Mouse (Mus musculus) G1E (cell line): ENCODE measurements around the gene Fat3. TPM values are rescaled to one million over a fixed set of nuclear protein-coding genes. Genes with fewer than 3 reads are reported as not detected.

Source experiments
- ATAC-seq: 2 replicates; pipeline ENCODE4 v1.8.0; 2016; ENCODE audit warnings: mild to moderate bottlenecking; ENCODE audit not compliant: insufficient number of reproducible peaks, poor library complexity, low FRiP score, severe bottlenecking; ENCODE audit errors: extremely low read depth
- DNase-seq: peaks from one replicate; pipeline ENCODE4 v3.0.0; 2012; ENCODE audit warnings: low spot score
- H3K27me3 ChIP-seq: 2 replicates; pipeline ENCODE4 v1.6.1; 2012; ENCODE audit warnings: mild to moderate bottlenecking, low read length, inconsistent platforms; ENCODE audit not compliant: insufficient read depth
- H3K36me3 ChIP-seq: replicated peaks from 2 replicates; pipeline ENCODE3; 2012; ENCODE audit warnings: mild to moderate bottlenecking, inconsistent platforms
- H3K4me1 ChIP-seq: 2 replicates; pipeline ENCODE4 v1.6.1; 2012; ENCODE audit warnings: low read depth, low read length, inconsistent platforms, mixed read lengths; ENCODE audit not compliant: insufficient read depth
- H3K4me3 ChIP-seq: 2 replicates; pipeline ENCODE4 v1.5.1; 2012; ENCODE audit warnings: low read depth, mild to moderate bottlenecking, inconsistent platforms, low read length, moderate library complexity, mixed read lengths
- H3K9me3 ChIP-seq: replicated peaks from 2 replicates; pipeline ENCODE4 v1.6.1; 2012; ENCODE audit warnings: inconsistent platforms
- CTCF ChIP-seq: IDR thresholded peaks from 2 replicates; pipeline ENCODE4 v1.5.1; 2012; ENCODE audit warnings: low read depth, low read length, inconsistent platforms, mixed read lengths
- GATA1 ChIP-seq: IDR thresholded peaks from 2 replicates; pipeline ENCODE4 v1.6.1; 2012; ENCODE audit warnings: borderline replicate concordance, low read length, inconsistent platforms, mixed read lengths
- GATA2 ChIP-seq: IDR thresholded peaks from 2 replicates; pipeline ENCODE4 v1.6.1; 2012; ENCODE audit warnings: low read depth, low read length, inconsistent platforms, borderline replicate concordance
- POLR2AphosphoS5 ChIP-seq: IDR thresholded peaks from 2 replicates; pipeline ENCODE4 v1.6.1; 2012; ENCODE audit warnings: low read depth, low read length, inconsistent platforms; ENCODE audit not compliant: insufficient replicate concordance
- TAL1 ChIP-seq: conservative IDR thresholded peaks from 2 replicates; pipeline ENCODE4 v1.6.1; 2012; ENCODE audit warnings: low read depth, low read length, inconsistent platforms, mixed read lengths
- polyA plus RNA-seq: library from polyadenylated mRNA; stranded (reverse); fragments of >175 nt; gene quantifications from 2 replicates; pipeline ENCODE4 v1.2.3, GENCODE M21; 2012
- total RNA-seq, 2 experiments: library from RNA; stranded (forward) in 1 of 2; stranded (reverse) in 1 of 2; fragments of 200-1000 nt in 1 of 2; fragments of >200 nt in 1 of 2; fragmentation: Nextera tagmentation in 1 of 2; gene quantifications; 2 replicates each; pipeline ENCODE4 v1.2.3; 2014 to 2017

Gene Fat3
- total and polyA plus RNA-seq, 3 experiments = 0.11 TPM; not detected in 2

DNA sequence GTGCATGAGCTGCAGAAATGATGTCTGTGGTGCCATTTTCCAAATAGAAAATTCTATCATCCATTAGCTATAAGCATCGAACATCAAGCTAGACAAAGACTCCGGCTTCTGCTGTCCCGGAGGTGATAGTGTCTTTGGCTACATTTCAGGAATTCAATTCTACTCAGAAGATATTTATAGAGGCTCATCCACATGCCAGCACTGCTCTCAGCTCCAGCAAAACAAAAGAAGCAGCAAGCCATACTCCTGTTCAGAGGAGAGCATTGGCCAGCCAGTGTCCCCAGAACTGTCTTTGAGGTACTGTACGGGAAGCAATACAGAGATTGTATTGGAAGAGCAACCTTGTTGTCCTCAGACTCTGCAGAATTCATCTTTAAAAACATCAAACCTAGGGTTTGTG is 59.2 kb downstream of the Fat3 start:
- H3K9me3 ChIP-seq = no peaks in the 10 kb centered on the region
- DNase-seq (no peak), ATAC-seq (no peak)
- no peaks in the 10 kb centered on the region for H3K4me1 ChIP-seq
- H3K36me3 ChIP-seq = no peaks in the 10 kb centered on the region
- TF ChIP-seq GATA2 = no peak
- no peak for TF ChIP-seq TAL1
- TF ChIP-seq GATA1 = no peak
- TF ChIP-seq POLR2AphosphoS5 = no peak
- TF ChIP-seq CTCF = no peak
- H3K27me3 ChIP-seq = no peaks in the 10 kb centered on the region
- H3K4me3 ChIP-seq = no peak overlapping the region

DNA sequence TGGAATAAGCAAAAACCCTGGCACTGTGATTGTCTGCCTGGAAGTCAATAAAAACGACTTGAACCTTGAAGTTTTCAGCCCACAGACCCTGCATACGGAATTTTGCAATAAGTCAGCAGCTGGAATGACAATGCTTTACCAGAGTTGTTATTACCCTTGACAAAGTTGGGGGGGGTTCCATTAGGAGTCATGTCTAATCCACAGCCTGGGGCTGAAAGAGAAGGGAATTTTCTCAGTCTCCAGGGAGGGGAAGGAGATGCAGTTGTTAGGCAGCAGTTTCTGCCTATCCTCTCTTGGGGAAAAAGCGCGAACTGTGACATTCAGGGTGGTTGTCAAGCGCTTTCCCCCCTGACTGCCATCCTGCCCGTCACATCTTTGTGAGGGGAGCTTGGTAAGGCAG is 60.4 kb downstream of the Fat3 start:
- TF ChIP-seq POLR2AphosphoS5 (no peak), GATA2 (no peak), CTCF (no peak), GATA1 (no peak), TAL1 (no peak)

DNA sequence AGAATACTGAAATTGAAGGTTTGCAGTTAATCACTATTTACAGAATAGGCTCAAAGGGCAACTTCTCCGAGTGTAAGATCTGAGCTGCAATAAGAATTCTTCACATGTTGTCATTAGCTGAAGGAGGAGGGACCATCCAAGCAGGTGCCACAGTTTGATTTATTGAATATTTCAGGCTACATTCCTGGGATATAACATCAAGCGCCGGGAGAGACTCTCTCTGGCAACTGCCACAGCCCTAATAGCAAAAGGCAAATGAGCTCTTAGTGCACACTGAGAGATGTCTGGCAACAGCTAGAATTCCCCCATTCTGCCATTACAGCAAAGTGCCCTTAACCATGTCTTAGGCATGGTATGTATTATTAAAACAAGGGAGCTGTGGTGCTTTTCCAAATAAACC is 61.1 kb downstream of the Fat3 start:
- Histone ChIP-seq H3K36me3 (no peaks in the 10 kb centered on the region), H3K9me3 (no peaks in the 10 kb centered on the region), H3K4me3 (no peak overlapping the region), H3K27me3 (no peaks in the 10 kb centered on the region), H3K4me1 (no peaks in the 10 kb centered on the region)
- DNase-seq (no peak), ATAC-seq (no peak)
- no peak for TF ChIP-seq CTCF
- TF ChIP-seq GATA2 = no peak
- TF ChIP-seq POLR2AphosphoS5 = no peak
- TF ChIP-seq GATA1 = no peak
- no peak for TF ChIP-seq TAL1

More for the DNA sequence above, 60.4 kb downstream of the Fat3 start:
- Histone ChIP-seq H3K36me3 (no peaks in the 10 kb centered on the region), H3K27me3 (no peaks in the 10 kb centered on the region), H3K9me3 (no peaks in the 10 kb centered on the region), H3K4me1 (no peaks in the 10 kb centered on the region), H3K4me3 (no peak overlapping the region)
- DNase-seq (no peak), ATAC-seq (no peak)

DNA sequence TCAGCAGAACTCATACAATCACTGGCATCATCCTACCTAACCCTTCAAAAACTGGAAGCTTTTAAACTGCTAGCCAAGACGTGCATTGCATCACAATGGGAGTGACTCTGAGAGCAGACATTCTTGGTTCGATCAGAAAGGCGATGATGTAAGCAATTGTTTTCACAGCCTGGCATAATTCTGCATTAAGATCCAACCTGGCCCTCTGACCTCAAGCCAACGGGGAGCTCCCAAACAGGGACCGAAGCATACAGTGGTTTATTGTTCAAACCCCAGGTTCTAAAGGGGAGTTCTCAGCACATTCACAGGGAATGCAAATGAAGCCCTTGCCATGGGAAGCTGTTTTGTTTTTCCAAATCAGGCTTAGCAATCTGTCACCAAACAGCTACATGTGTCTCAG is 63.3 kb downstream of the Fat3 start:
- Histone ChIP-seq H3K4me3 (no peak overlapping the region), H3K9me3 (no peaks in the 10 kb centered on the region), H3K27me3 (no peaks in the 10 kb centered on the region), H3K4me1 (no peaks in the 10 kb centered on the region), H3K36me3 (no peaks in the 10 kb centered on the region)
- ATAC-seq (no peak), DNase-seq (no peak)
- TF ChIP-seq CTCF (no peak), POLR2AphosphoS5 (no peak), GATA2 (no peak), TAL1 (no peak), GATA1 (no peak)

DNA sequence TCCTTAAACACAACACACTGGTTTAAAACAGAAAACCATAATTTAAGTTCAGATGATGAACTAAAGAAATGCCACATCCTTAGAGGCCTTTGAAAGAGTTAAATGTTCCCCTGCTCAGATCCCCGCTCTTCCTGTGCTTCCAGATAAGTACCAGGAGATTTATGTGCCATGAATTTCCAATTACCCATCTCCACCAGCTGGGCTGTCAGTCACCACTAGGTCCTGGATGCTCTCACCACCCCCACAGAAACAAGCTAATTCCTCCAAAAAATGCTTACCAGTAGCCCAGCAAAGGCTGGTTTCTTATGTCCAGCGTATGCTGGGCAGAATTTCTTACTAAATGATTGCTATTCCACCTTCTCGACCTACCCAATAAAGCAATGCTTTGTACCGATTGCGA is 72.5 kb downstream of the Fat3 start:
- H3K27me3 ChIP-seq = no peaks in the 10 kb centered on the region
- TF ChIP-seq CTCF = no peak
- TF ChIP-seq TAL1 = no peak
- TF ChIP-seq POLR2AphosphoS5 = no peak
- TF ChIP-seq GATA2 = no peak
- no peak for TF ChIP-seq GATA1
- no peaks in the 10 kb centered on the region for H3K4me1 ChIP-seq
- H3K4me3 ChIP-seq = no peak overlapping the region
- H3K36me3 ChIP-seq = no peaks in the 10 kb centered on the region
- no peak for DNase-seq
- no peak for ATAC-seq
- H3K9me3 ChIP-seq = no peaks in the 10 kb centered on the region

DNA sequence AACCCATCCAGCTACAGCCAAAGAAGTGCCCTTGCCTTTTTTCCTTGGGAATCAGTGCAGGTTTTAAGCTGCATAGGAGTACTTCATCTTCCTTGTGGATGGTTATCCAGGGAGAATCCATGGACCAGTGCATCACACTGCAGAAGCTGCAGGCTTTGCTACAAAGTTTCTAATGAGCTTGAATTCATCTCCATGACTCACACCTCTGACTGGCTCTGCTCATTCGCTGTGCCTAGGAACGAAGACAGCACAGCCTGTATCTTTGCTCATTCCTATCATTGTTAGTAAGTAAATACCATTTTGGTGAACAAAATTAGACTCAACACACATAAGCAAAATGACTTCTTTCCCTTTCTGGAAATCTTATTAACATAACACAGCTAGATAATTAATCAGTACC is 78.4 kb downstream of the Fat3 start:
- TF ChIP-seq POLR2AphosphoS5 (no peak), CTCF (no peak), GATA2 (no peak), TAL1 (no peak), GATA1 (no peak)
- H3K27me3 ChIP-seq = no peaks in the 10 kb centered on the region
- H3K4me1 ChIP-seq = no peaks in the 10 kb centered on the region
- H3K36me3 ChIP-seq = no peaks in the 10 kb centered on the region
- H3K4me3 ChIP-seq = no peak overlapping the region
- H3K9me3 ChIP-seq = no peaks in the 10 kb centered on the region
- DNase-seq = no peak
- ATAC-seq = no peak

DNA sequence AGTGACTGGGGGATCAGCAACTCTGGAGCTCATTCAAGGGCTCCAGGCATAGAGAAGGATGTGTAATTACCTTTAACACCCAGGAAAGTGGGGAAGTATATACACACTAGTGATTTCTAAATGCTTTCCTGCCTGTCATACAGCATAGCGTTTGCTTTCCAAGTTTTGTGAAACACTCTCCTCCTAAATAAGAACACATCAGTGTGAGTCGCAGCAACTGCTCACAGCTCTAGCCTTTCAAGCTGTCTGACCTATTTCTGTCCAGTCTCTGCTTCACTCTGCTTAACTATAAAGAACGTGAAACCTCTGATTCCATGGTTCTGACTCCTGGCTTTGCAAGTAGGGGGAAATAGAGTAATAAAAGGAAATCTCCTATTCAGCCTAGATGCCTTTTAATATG is 98.3 kb downstream of the Fat3 start:
- H3K9me3 ChIP-seq = no peaks in the 10 kb centered on the region
- TF ChIP-seq TAL1 (no peak), CTCF (no peak), GATA2 (no peak), POLR2AphosphoS5 (no peak)
- no peaks in the 10 kb centered on the region for H3K4me1 ChIP-seq
- DNase-seq (no peak), ATAC-seq (no peak)
- H3K4me3 ChIP-seq = no peak overlapping the region
- no peaks in the 10 kb centered on the region for H3K27me3 ChIP-seq
- H3K36me3 ChIP-seq = no peaks in the 10 kb centered on the region
